Mouse (Mus musculus) heart, embryonic 16.5 days (tissue): ENCODE results near the gene Actrt3. TPM values are rescaled to one million over a fixed set of nuclear protein-coding genes. Genes with fewer than 3 reads are reported as not detected.

Experiments
- ATAC-seq: fragments of 200-750 bp; cut with Nextera tagmentation; replicated peaks from 2 replicates; pipeline ENCODE4 v1.8.0; 2017; ENCODE audit warnings: moderate number of reproducible peaks; ENCODE audit not compliant: insufficient read depth, low FRiP score; ENCODE audit errors: extremely low read depth
- H3K27ac ChIP-seq: fragments of 300-500 bp; sonication (generic); 2 replicates; pipeline ENCODE4 v1.5.1; 2014; ENCODE audit warnings: mild to moderate bottlenecking, low read length, control low read depth, moderate library complexity
- H3K27me3 ChIP-seq: fragments of 300-500 bp; sonication (generic); 2 replicates; pipeline ENCODE4 v1.6.1; 2014; ENCODE audit warnings: low read length, mixed read lengths; ENCODE audit not compliant: control insufficient read depth, insufficient read depth
- H3K36me3 ChIP-seq: fragments of 300-500 bp; sonication (generic); 2 replicates; pipeline ENCODE4 v1.6.1; 2014; ENCODE audit not compliant: control insufficient read depth, insufficient read depth
- H3K4me1 ChIP-seq: fragments of 300-500 bp; sonication (generic); 2 replicates; pipeline ENCODE4 v1.6.1; 2014; ENCODE audit warnings: low read length, mixed read lengths; ENCODE audit not compliant: control insufficient read depth, insufficient read depth
- H3K4me2 ChIP-seq: fragments of 300-500 bp; sonication (generic); 2 replicates; pipeline ENCODE4 v1.6.1; 2014; ENCODE audit warnings: low read depth, mild to moderate bottlenecking, control low read depth, low read length
- H3K4me3 ChIP-seq: fragments of 300-500 bp; sonication (generic); 2 replicates; pipeline ENCODE4 v1.5.1; 2014; ENCODE audit warnings: mild to moderate bottlenecking, control low read depth, low read length
- H3K9ac ChIP-seq: fragments of 300-500 bp; sonication (generic); 2 replicates; pipeline ENCODE4 v1.6.1; 2014; ENCODE audit warnings: low read length, control low read depth
- H3K9me3 ChIP-seq: fragments of 300-500 bp; sonication (generic); replicated peaks from 2 replicates; pipeline ENCODE4 v1.6.1; 2016; ENCODE audit warnings: low read length; ENCODE audit not compliant: control insufficient read depth
- WGBS: fragments of 180-500 bp; shearing (Covaris S2); extraction: QIAGEN DNeasy Blood & Tissue Kit; methylation state at CpG from one replicate; pipeline ENCODE4 v1.1.7; 2014; 5-methylcytosine and 5-hydroxymethylcytosine counted together
- polyA plus RNA-seq: library from polyadenylated mRNA; unstranded; fragments of >200 nt; fragmentation: Nextera tagmentation; extraction: Ambion mirVana; gene quantifications from 2 replicates; pipeline ENCODE4 v1.2.1, GENCODE M21; 2015

Gene Actrt3
- polyA plus RNA-seq: not detected in 2 replicates

- peak within 1 kb of the TSS; percentile 73 for H3K9ac ChIP-seq
- peak within 1 kb of the TSS; percentile 71 for H3K27ac ChIP-seq
- H3K4me3 ChIP-seq: peak within 1 kb of the TSS; percentile 72
- H3K4me2 ChIP-seq: peak within 1 kb of the TSS; percentile 88
- H3K4me1 ChIP-seq: peaks cover 21% of the 10 kb centered on the region
- no peak for ATAC-seq
- no peaks in the 10 kb centered on the region for H3K9me3 ChIP-seq
- no peaks in the 10 kb centered on the region for H3K27me3 ChIP-seq
- WGBS: 3% methylated on average over 32 of the region's 32 CpGs
- H3K36me3 ChIP-seq: peaks cover 5% of the 10 kb centered on the region
Measured at GRCm38 (mm10) chr3:30599711-30600545, at the start of gene Actrt3. Gene Actrt3 (minus strand): TSS chr3:30599939.

GRCm38 (mm10) chr3:30648466-30648865, 48.7 kb upstream of the Actrt3 start:
- H3K4me3 ChIP-seq: no peak overlapping the region
- H3K9ac ChIP-seq: no peak overlapping the region
- H3K27ac ChIP-seq: no peak overlapping the region
- peaks cover 6% of the 10 kb centered on the region; the same call in 1 of the 2 replicates for H3K4me1 ChIP-seq
- 94% methylated on average over 2 of the region's 2 CpGs for WGBS
- no peak overlapping the region for H3K4me2 ChIP-seq
- no peak for ATAC-seq
- no peaks in the 10 kb centered on the region for H3K9me3 ChIP-seq
- no peaks in the 10 kb centered on the region for H3K36me3 ChIP-seq
- H3K27me3 ChIP-seq: peaks cover 13% of the 10 kb centered on the region

- H3K27me3 ChIP-seq: peaks cover 13% of the 10 kb centered on the region
- H3K4me3 ChIP-seq: peak within 1 kb of the TSS; percentile 48
- peak within 1 kb of the TSS; percentile 78 for H3K4me2 ChIP-seq
- no peak within 1 kb of the TSS for H3K27ac ChIP-seq
- H3K9ac ChIP-seq: peak within 1 kb of the TSS; percentile 63
- no peaks in the 10 kb centered on the region for H3K36me3 ChIP-seq
- H3K9me3 ChIP-seq: no peaks in the 10 kb centered on the region
- peaks cover 6% of the 10 kb centered on the region; the same call in 1 of the 2 replicates for H3K4me1 ChIP-seq
- 3% methylated on average over 25 of the region's 25 CpGs for WGBS
- ATAC-seq: peak; percentile 73
Measured at GRCm38 (mm10) chr3:30647440-30648090, 47.8 kb upstream of the Actrt3 start, which contains the start of gene Lrrc34. Gene Lrrc34 (minus strand): TSS chr3:30647869.

GRCm38 (mm10) chr3:30646761-30647160, 47.0 kb upstream of the Actrt3 start:
- Histone ChIP-seq H3K27ac (no peak overlapping the region), H3K4me2 (no peak overlapping the region), H3K9me3 (no peaks in the 10 kb centered on the region), H3K36me3 (no peaks in the 10 kb centered on the region), H3K9ac (no peak overlapping the region), H3K27me3 (peaks cover 10% of the 10 kb centered on the region), H3K4me3 (no peak overlapping the region), H3K4me1 (peaks cover 6% of the 10 kb centered on the region; the same call in 1 of the 2 replicates)
- ATAC-seq: no peak
- WGBS: 54% methylated on average over 8 of the region's 8 CpGs

- ATAC-seq: no peak
- no peaks in the 10 kb centered on the region for H3K9me3 ChIP-seq
- H3K36me3 ChIP-seq: no peaks in the 10 kb centered on the region
- H3K27ac ChIP-seq: no peak within 1 kb of the TSS
- no peak within 1 kb of the TSS for H3K4me3 ChIP-seq
- H3K4me2 ChIP-seq: no peak within 1 kb of the TSS
- 61% methylated on average over 2 of the region's 2 CpGs for WGBS
- H3K4me1 ChIP-seq: peaks cover 3% of the 10 kb centered on the region; the same call in 1 of the 2 replicates
- H3K27me3 ChIP-seq: peaks cover 4% of the 10 kb centered on the region
- H3K9ac ChIP-seq: no peak within 1 kb of the TSS
Measured at GRCm38 (mm10) chr3:30644207-30644606, 44.5 kb upstream of the Actrt3 start, which contains the start of gene Lrriq4. Gene Lrriq4 (plus strand): TSS chr3:30644507.

- no peak overlapping the region for H3K9ac ChIP-seq
- no peak for ATAC-seq
- H3K4me1 ChIP-seq: no peaks in the 10 kb centered on the region
- no peaks in the 10 kb centered on the region for H3K27me3 ChIP-seq
- no peak overlapping the region for H3K4me3 ChIP-seq
- no peak overlapping the region for H3K27ac ChIP-seq
- 73% methylated on average over 4 of the region's 4 CpGs for WGBS
- no peak overlapping the region for H3K4me2 ChIP-seq
- no peaks in the 10 kb centered on the region for H3K36me3 ChIP-seq
- no peaks in the 10 kb centered on the region for H3K9me3 ChIP-seq
Measured at GRCm38 (mm10) chr3:30635629-30636028, 35.9 kb upstream of the Actrt3 start.

- Histone ChIP-seq H3K36me3 (no peaks in the 10 kb centered on the region), H3K27me3 (no peaks in the 10 kb centered on the region), H3K27ac (no peak overlapping the region), H3K9ac (no peak overlapping the region), H3K4me3 (no peak overlapping the region), H3K4me2 (no peak overlapping the region), H3K4me1 (no peaks in the 10 kb centered on the region), H3K9me3 (no peaks in the 10 kb centered on the region)
- 48% methylated on average over 3 of the region's 3 CpGs for whole genome bisulfite sequencing
- no peak for ATAC-seq
Measured at GRCm38 (mm10) chr3:30633681-30634080, 33.9 kb upstream of the Actrt3 start.

GRCm38 (mm10) chr3:30620132-30620531, 20.4 kb upstream of the Actrt3 start:
- no peak for ATAC-seq
- 74% methylated on average over 8 of the region's 8 CpGs for WGBS
- Histone ChIP-seq H3K9me3 (no peaks in the 10 kb centered on the region), H3K4me1 (0 out of 2 replicates have a peak, but pooled peaks cover 2% of the 10 kb centered on the region), H3K36me3 (peaks cover 28% of the 10 kb centered on the region), H3K9ac (no peak overlapping the region), H3K27ac (no peak overlapping the region), H3K4me3 (no peak overlapping the region), H3K27me3 (no peaks in the 10 kb centered on the region), H3K4me2 (no peak overlapping the region)

GRCm38 (mm10) chr3:30610930-30611329, 11.2 kb upstream of the Actrt3 start:
- no peaks in the 10 kb centered on the region for H3K4me1 ChIP-seq
- no peak overlapping the region for H3K9ac ChIP-seq
- no peaks in the 10 kb centered on the region for H3K9me3 ChIP-seq
- no peak overlapping the region for H3K27ac ChIP-seq
- 93% methylated on average over 4 of the region's 4 CpGs for WGBS
- H3K27me3 ChIP-seq: no peaks in the 10 kb centered on the region
- no peak for ATAC-seq
- peaks cover 71% of the 10 kb centered on the region for H3K36me3 ChIP-seq
- H3K4me2 ChIP-seq: no peak overlapping the region
- H3K4me3 ChIP-seq: no peak overlapping the region
